Mouse (Mus musculus): Measurements from ENCODE around the gene Cul7.

Cul7 gene

DNA sequence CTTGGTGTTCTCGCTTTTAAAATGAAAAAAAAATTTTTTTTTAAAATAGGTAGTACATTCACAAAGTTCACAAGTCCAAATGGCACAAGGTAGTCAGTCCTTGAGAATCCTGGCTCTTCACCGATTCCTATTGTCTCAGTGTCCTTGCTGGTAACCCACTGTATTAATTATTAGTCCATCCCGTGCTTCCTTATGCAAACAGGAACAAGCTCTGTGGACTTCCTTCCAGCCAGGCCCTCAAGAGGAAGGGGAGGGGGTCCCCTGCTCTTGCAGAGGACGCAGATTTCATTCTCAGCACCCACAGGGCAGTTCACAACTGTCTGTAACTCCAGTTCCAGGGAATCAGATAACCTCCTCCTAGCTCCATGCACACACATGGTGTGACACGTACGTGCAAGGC lies 5.9 kb downstream of the Cul7 start:
- in situ Hi-C loops (cut with MboI; ENCODE audit: low pct_unique_long_range_greater_than_20kb in 1 of 2, low sequenced_read_pairs in 2 of 2, unreplicated experiment in 1 of 2): no loop called here

DNA sequence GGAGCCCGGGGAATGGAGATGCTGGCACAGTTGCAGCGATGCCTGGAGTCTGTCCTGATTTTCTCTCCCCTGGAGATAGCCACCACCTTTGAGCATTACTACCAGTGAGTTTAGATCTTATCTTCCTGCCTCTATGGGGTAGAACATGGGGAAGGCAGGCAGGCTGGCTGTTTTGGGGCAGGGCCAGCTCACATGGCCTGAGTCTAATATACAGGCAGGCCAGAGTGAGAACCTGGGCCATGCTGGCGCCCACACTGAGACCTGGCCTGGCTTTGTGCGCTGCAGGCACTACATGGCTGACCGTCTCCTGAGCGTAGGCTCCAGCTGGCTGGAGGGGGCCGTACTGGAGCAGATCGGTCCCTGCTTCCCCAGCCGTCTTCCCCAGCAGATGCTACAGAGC lies 11.2 kb downstream of the Cul7 start:
- in situ Hi-C loops (cut with MboI; ENCODE audit: low pct_unique_long_range_greater_than_20kb in 1 of 2, low sequenced_read_pairs in 2 of 2, unreplicated experiment in 1 of 2): no loop called here

GRCm38 (mm10) chr17:46661981-46662380 lies 11.8 kb downstream of the Cul7 start:
- in situ Hi-C loops (cut with MboI; ENCODE audit: low pct_unique_long_range_greater_than_20kb in 1 of 2, low sequenced_read_pairs in 2 of 2, unreplicated experiment in 1 of 2): no loop called here

DNA sequence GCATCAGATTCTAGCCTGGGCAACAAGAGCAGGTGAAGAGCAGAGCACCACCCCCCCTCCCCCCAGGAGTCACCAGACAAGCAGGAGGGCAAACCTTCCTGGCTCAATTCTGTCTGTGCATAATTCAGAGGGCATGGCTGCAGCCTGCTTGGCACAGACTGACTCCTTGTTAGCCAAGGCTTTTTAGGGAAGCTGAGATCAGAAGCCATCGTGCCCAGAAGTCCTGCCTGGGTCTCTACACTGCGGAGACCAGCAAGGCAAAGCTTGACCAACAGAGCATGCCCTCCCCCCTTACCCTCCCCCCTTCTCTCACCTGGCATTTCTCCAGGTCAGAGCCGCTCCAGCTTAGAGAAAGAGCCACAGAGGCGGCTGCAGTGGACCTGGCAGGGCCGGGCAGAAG lies 12.6 kb downstream of the Cul7 start:
- in situ Hi-C loops (cut with MboI; ENCODE audit: low pct_unique_long_range_greater_than_20kb in 1 of 2, low sequenced_read_pairs in 2 of 2, unreplicated experiment in 1 of 2): no loop called here

DNA sequence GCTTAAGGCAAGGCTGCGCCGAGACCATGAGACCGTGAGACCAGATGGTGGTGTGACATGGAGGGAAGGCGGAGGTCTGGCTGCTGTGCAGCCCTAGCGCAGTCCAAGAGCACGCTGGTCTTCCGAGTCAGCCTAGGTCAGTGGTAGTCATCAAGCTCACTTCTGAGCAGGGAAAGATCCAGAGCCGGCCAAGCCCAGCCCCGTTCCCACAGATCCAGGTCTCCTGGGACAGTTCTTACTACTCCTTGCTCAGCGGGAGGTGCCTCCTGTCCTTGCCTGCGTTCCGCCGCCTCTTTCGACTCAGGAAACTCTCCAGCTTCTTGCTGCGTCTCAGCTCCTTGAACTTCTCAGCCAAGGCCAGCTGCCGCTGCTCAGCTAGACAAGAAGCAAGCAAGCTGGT lies 17.6 kb downstream of the Cul7 start:
- in situ Hi-C loops (cut with MboI; ENCODE audit: low pct_unique_long_range_greater_than_20kb in 1 of 2, low sequenced_read_pairs in 2 of 2, unreplicated experiment in 1 of 2): no loop called here

DNA sequence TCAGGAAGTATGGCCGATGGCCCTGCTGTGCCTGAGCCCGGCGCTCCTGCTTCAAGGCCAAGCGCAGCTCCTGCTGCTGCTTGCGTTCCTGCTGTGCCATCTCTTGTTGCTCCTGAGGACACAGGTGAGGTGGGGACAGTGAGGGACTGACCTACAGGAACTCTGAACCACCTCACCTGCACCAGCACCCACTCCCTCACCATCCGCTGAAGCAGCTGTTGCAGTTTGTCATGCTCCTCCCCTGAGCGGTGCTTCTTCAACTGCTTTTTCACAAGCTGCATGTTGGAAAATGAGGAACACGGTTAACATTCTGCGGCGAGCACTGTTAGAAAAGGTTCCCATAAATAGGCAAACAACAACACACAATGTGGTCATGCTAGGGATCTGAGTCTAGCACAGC lies 19.8 kb downstream of the Cul7 start:
- in situ Hi-C loops (cut with MboI; ENCODE audit: low pct_unique_long_range_greater_than_20kb in 1 of 2, low sequenced_read_pairs in 2 of 2, unreplicated experiment in 1 of 2): no loop called here

GRCm38 (mm10) chr17:46673850-46674529 lies 23.9 kb downstream of the Cul7 start, which contains the start of gene Rrp36:
Gene Rrp36 (minus strand): TSS chr17:46674352.
- in situ Hi-C loops (cut with MboI; ENCODE audit: low pct_unique_long_range_greater_than_20kb in 1 of 2, low sequenced_read_pairs in 2 of 2, unreplicated experiment in 1 of 2): no loop called here

DNA sequence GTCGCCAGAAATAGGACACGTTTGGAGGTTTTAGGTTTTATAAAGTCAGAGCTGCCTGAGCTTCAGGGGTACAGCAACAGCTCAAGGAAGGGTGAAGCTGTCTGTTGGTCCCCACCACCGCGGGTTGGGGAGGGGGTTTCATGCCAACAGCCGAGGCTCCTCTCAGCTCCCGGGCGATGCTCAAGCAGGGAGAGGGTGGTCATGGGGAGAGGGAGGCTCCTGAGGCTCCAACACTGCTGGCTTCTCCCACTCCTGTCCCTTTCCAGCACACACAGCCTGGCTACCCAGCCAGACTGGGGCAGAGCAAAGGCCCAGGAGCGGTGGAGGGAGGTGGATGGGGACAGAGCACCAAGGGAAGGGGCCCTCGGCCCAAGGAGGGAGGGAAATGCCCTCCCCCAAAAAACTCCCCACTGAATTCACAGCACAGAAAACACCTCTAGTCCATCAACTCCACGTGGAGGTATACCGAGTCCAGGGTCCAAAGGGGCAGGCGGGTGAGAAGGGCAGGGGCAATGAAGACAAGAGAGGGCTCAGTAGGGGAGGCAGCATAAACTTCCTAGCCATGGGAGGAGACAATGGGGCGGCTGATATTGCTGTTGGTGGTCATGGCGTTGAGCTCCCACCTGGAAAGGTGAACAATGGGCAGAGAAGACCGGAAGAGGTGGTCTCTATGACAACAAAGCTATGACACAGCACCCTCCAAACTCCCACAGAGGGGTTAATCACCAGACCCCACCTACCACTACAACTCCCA lies 24.6 kb downstream of the Cul7 start:
- in situ Hi-C loops (cut with MboI; ENCODE audit: low pct_unique_long_range_greater_than_20kb in 1 of 2, low sequenced_read_pairs in 2 of 2, unreplicated experiment in 1 of 2): no loop called here

DNA sequence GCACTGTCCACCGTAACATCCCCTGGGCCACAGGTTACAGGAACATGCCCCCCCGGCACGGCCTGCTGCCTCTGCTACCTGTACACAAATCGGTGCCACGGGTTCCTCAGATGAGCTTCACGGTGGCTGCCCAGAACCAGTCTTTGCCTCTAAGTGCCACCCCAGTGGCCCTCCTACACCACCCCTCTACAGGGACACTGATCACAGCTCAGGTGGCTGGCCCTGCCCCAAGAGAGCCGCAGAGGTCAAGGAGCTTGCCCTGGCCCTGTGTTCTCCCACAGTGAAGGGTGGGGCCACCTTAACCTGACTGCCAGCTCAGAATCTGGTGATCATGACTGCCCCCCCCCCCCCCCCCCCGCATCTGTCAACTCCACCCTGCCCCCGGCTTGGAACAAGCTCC lies 28.3 kb downstream of the Cul7 start, which contains the start of gene Mea1:
TSS of gene Mea1 (plus strand) at position 378 of the 400 bp plus-strand sequence.
- in situ Hi-C loops (cut with MboI; ENCODE audit: low pct_unique_long_range_greater_than_20kb in 1 of 2, low sequenced_read_pairs in 2 of 2, unreplicated experiment in 1 of 2): no loop called here

DNA sequence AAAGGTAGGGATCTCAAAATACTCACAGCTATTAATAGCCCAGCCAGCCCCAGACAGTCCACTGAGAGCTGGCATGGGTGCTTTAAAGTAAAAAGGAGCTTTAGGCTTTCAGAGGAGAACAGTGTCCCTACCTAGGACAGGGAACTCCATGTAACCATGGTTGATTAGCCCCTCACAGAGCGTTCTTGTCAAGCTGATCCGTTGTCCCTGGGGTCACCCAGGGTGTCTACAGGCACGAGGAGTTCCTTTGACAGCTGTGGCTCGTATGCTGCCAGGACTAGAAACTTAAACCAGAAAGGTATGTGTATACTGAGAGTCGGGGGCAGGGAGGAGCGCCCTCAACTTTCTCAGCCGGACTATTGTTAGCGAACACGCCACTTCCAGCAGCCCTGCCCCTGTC lies 28.8 kb downstream of the Cul7 start:
- in situ Hi-C loops (cut with MboI; ENCODE audit: low pct_unique_long_range_greater_than_20kb in 1 of 2, low sequenced_read_pairs in 2 of 2, unreplicated experiment in 1 of 2): no loop called here

DNA sequence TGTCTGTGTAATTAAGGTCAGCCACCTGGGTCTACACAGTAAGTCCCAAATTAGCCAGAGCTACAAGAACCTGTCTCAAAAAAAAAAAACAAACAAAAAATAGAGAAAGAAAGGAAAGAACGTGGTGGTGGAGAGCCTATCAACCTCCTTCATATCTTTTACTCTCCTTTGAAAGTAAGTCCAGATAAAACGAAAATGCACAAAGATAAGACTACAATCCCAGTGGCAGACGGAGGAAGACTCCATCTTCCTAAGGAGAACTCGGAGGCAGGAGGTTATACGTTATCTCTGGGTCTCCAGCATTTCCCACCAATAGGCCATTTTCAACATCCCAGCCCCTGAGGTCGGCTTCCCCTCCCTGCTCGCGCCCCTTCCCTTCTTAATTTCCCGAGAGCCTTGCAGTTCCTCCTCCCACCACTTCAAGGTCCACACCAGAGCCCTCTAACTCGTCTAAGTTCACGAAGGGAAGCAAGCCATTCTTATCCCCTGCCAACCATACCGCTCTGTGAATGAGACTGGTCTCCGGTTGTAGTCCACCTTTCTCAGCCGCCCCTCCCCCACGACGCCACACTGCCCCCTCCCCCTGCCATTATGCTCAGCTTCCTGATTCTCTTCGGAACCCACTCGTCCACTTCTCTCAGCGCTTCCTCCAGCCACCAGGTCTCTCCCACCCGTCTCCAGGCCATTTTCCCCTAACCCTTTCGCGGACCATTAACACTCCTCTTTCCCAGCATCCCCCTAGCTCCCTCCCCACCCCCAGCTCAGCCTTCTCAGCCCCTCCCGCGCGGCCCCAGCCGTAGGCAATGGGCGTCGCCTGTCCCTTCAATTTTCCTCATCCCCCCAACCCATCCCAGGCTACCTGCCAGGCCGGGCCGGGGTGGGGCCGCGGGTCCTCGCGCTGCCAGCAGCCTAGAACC lies 30.0 kb downstream of the Cul7 start:
- in situ Hi-C loops (cut with MboI; ENCODE audit: low pct_unique_long_range_greater_than_20kb in 1 of 2, low sequenced_read_pairs in 2 of 2, unreplicated experiment in 1 of 2): no loop called here

GRCm38 (mm10) chr17:46680760-46681373 lies 30.7 kb downstream of the Cul7 start, which contains the start of gene Klhdc3:
Gene Klhdc3 (minus strand): TSS chr17:46680914.
- in situ Hi-C loops (cut with MboI; ENCODE audit: low pct_unique_long_range_greater_than_20kb in 1 of 2, low sequenced_read_pairs in 2 of 2, unreplicated experiment in 1 of 2): no loop called here

- in situ Hi-C loops (cut with MboI; ENCODE audit: low pct_unique_long_range_greater_than_20kb in 1 of 2, low sequenced_read_pairs in 2 of 2, unreplicated experiment in 1 of 2): no loop called here
Measured at GRCm38 (mm10) chr17:46681466-46682118, 31.5 kb downstream of the Cul7 start.

DNA sequence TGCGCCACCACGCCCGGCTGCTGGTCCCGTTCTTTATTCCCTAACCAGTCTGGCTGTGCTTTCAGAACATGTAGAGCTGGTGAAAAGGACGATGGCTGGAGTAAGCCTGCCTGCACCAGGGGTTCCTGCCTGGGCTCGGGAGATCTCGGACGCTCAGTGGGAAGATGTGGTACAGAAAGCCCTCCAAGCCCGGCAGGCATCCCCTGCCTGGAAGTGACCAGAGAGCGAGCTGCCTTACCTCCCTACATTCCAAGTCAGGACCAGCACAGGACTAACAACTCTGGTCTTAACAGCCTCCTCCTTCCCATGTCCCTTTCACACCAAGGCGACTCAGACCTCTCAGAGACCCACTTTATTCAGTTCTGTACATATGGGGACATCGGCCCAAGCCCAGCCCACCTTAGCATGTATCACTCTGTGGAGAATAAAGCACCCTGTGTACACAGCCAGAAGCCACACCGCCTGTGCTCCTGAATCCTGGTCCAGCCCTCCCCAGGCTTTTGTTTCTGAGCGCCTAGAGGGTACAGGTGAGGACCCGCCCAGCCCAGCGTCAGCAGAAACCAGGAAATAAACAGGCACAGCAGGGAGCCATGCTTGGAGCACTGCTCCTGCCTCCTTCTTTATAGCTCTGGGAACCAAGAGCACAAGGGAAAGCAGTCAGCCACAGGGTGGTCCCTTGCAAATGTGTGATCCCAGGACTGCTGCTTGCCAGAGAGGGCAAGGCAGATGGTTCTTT lies 32.7 kb downstream of the Cul7 start:
- in situ Hi-C loops (cut with MboI; ENCODE audit: low pct_unique_long_range_greater_than_20kb in 1 of 2, low sequenced_read_pairs in 2 of 2, unreplicated experiment in 1 of 2): no loop called here

GRCm38 (mm10) chr17:46685913-46686312 lies 35.8 kb downstream of the Cul7 start:
- in situ Hi-C loops (cut with MboI; ENCODE audit: low pct_unique_long_range_greater_than_20kb in 1 of 2, low sequenced_read_pairs in 2 of 2, unreplicated experiment in 1 of 2): no loop called here

DNA sequence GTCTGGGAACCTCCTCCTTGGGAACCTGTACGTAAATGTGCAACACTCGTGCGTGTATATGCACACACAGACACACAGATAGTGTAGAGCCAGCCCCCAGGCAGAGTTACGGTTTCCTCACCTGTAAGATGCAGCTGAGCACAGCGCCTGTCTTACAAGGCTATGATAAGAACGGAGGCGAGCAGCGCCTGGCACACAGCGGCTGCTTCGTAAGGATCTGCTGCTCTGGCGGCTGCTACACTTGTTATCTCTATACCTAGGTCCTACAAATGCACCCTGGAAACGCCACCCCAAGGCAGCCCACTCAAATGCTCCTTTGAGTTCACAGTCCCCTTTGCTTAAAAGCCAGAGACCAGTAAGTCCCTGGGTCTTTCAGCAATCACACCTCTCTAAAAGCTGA lies 40.5 kb downstream of the Cul7 start:
- in situ Hi-C loops (cut with MboI; ENCODE audit: low pct_unique_long_range_greater_than_20kb in 1 of 2, low sequenced_read_pairs in 2 of 2, unreplicated experiment in 1 of 2): no loop called here

GRCm38 (mm10) chr17:46691390-46691789 lies 41.3 kb downstream of the Cul7 start:
- in situ Hi-C loops (cut with MboI; ENCODE audit: low pct_unique_long_range_greater_than_20kb in 1 of 2, low sequenced_read_pairs in 2 of 2, unreplicated experiment in 1 of 2): no loop called here
